Mouse (Mus musculus): Measurements from ENCODE around the gene Ppp2r1b. TPM values are rescaled to one million over a fixed set of nuclear protein-coding genes. Genes with fewer than 3 reads are reported as not detected.

The Ppp2r1b gene
- polyA plus RNA-seq, 1 experiment from 2014 or later: 85.2 TPM

GRCm38 (mm10) chr9:50941804-50942401 is 96.8 kb downstream of the Ppp2r1b start:
- 95% methylated on average over 3 of the region's 3 CpGs for WGBS
- no peaks in the 10 kb centered on the region for H3K4me1 ChIP-seq
- no peaks in the 10 kb centered on the region for H3K36me3 ChIP-seq
- H3K27me3 ChIP-seq (replicated peaks): no peaks in the 10 kb centered on the region
- no peak for ATAC-seq (ENCODE audit: low FRiP score, low read depth)
- no peak overlapping the region for H3K9ac ChIP-seq
- no peak overlapping the region for H3K27ac ChIP-seq
- no peak overlapping the region for H3K4me2 ChIP-seq (replicated peaks)
- no peak overlapping the region for H3K4me3 ChIP-seq
- no peaks in the 10 kb centered on the region for H3K9me3 ChIP-seq

GRCm38 (mm10) chr9:50942711-50943110 is 97.6 kb downstream of the Ppp2r1b start:
- no peaks in the 10 kb centered on the region for H3K4me1 ChIP-seq
- H3K4me2 ChIP-seq (replicated peaks): no peak overlapping the region
- H3K27me3 ChIP-seq (replicated peaks): no peaks in the 10 kb centered on the region
- WGBS: 92% methylated on average over 2 of the region's 2 CpGs
- no peaks in the 10 kb centered on the region for H3K9me3 ChIP-seq
- H3K36me3 ChIP-seq: no peaks in the 10 kb centered on the region
- H3K9ac ChIP-seq: no peak overlapping the region
- H3K27ac ChIP-seq: no peak overlapping the region
- no peak overlapping the region for H3K4me3 ChIP-seq
- ATAC-seq (ENCODE audit: low FRiP score, low read depth): no peak

Other genes starting within 250 kb of the Ppp2r1b start
- gene Sdhd, start 241.5 kb upstream of the Ppp2r1b start, polyA plus RNA-seq (2016; fragmentation: Nextera tagmentation; extraction: Ambion mirVana): 213 and 215 TPM in 2 replicates
- gene Timm8b, start 241.4 kb upstream of the Ppp2r1b start, polyA plus RNA-seq (2016; fragmentation: Nextera tagmentation; extraction: Ambion mirVana): 323 and 352 TPM in 2 replicates
- 5.8 and 8.5 TPM in 2 replicates for gene Pih1d2, start 228.0 kb upstream of the Ppp2r1b start, polyA plus RNA-seq (2016; fragmentation: Nextera tagmentation; extraction: Ambion mirVana)
- gene Nkapd1, start 227.8 kb upstream of the Ppp2r1b start, polyA plus RNA-seq (2016; fragmentation: Nextera tagmentation; extraction: Ambion mirVana): 30.2 and 30.4 TPM in 2 replicates
- gene Dlat, start 185.5 kb upstream of the Ppp2r1b start, polyA plus RNA-seq (2016; fragmentation: Nextera tagmentation; extraction: Ambion mirVana): 46.2 and 56.0 TPM in 2 replicates
- 29.2 and 29.9 TPM in 2 replicates for gene Dixdc1, start 105.8 kb upstream of the Ppp2r1b start, polyA plus RNA-seq (2016; fragmentation: Nextera tagmentation; extraction: Ambion mirVana)
- gene 2310030G06Rik, start 98.8 kb upstream of the Ppp2r1b start, polyA plus RNA-seq (2016; fragmentation: Nextera tagmentation; extraction: Ambion mirVana): 0.95 and 1.5 TPM in 2 replicates
- 12.8 and 17.5 TPM in 2 replicates for gene Cryab, start 94.0 kb upstream of the Ppp2r1b start, polyA plus RNA-seq (2016; fragmentation: Nextera tagmentation; extraction: Ambion mirVana)
- gene Hspb2, start 92.9 kb upstream of the Ppp2r1b start, polyA plus RNA-seq (2016; fragmentation: Nextera tagmentation; extraction: Ambion mirVana): 4.9 and 7.2 TPM in 2 replicates
- gene Fdxacb1, start 77.1 kb upstream of the Ppp2r1b start, polyA plus RNA-seq (2016; fragmentation: Nextera tagmentation; extraction: Ambion mirVana): 10.2 and 12.2 TPM in 2 replicates
- 45.6 and 48.3 TPM in 2 replicates for gene Alg9, start 70.3 kb upstream of the Ppp2r1b start, polyA plus RNA-seq (2016; fragmentation: Nextera tagmentation; extraction: Ambion mirVana)
- 39.7 and 44.4 TPM in 2 replicates for gene 1110032A03Rik, start 69.8 kb upstream of the Ppp2r1b start, polyA plus RNA-seq (2016; fragmentation: Nextera tagmentation; extraction: Ambion mirVana)
- 14.3 and 14.4 TPM in 2 replicates for gene Sik2, start 163.8 kb downstream of the Ppp2r1b start, polyA plus RNA-seq (2016; fragmentation: Nextera tagmentation; extraction: Ambion mirVana)
- gene Btg4, start 215.6 kb downstream of the Ppp2r1b start, polyA plus RNA-seq (2016; fragmentation: Nextera tagmentation; extraction: Ambion mirVana): not detected in 2 replicates
- 2.0 and 2.1 TPM in 2 replicates for gene Layn, start 231.8 kb downstream of the Ppp2r1b start, polyA plus RNA-seq (2016; fragmentation: Nextera tagmentation; extraction: Ambion mirVana)

Data from neural tube, embryonic 12.5 days (tissue).